Mouse (Mus musculus) megakaryocyte, embryonic 14.5 days (primary cell): Measurements from ENCODE around the gene Gpc5.

Experiments used
- FLI1 ChIP-seq: IDR thresholded peaks from 2 replicates; pipeline ENCODE4 v1.6.1; 2012; ENCODE audit warnings: low read length, inconsistent platforms, mixed read lengths
- GATA1 ChIP-seq: IDR thresholded peaks from 3 replicates; pipeline ENCODE4 v1.6.1; 2012; ENCODE audit warnings: mixed read lengths, low read length, inconsistent platforms, borderline replicate concordance

DNA sequence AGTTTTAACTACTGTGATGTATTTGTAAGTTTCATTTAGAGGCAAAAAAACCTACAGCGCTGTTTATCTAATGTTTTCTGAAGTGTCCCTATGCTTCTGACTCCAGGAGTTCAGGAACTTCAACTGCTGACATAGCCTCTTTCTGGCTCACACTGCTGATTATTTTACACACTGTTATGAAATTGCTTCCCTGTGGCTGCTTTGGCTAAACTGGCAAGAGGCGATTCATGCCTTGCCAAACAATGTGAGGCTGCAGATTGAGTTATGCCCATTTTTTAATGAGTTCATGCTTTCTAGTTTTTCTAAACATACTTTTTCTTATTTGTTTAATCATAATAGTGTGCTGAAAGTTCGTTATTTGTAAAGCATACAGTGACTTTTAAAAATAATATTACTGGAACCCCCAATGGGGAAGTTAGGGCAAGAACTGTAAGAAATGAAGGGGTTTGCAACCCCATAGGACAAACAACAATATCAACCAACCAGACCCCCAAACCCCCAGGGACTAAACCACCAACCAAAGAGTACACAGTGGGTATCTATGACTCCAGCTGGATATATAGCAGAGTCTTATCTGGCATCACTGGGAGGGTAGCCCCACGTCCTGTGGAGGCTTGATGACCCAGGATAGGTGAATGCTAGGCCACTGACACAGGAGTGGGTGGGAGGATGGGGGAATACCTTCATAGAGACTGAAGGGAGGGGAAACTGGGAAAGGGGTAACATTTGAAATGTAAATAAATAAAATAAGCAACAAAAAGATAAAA, 454.7 kb downstream of the Gpc5 start:
- TF ChIP-seq GATA1 = no peak
- TF ChIP-seq FLI1 = no peak
